ENCODE assay signal across 9 mouse cellular contexts in genomic region chr7:4499034-4499433, GRCm38 (mm10). TPM values are rescaled to one million over a fixed set of nuclear protein-coding genes. Genes with fewer than 3 reads are reported as not detected.
DNase-seq lines count a peak whose midpoint lies in the region; ATAC-seq and TF ChIP-seq lines count a peak whose summit lies in the region.
"Had no signal": no experiment of that assay in that cellular context is flagged by ENCODE, and none has a peak within 500 bp of the region (broad histone marks: within the 10 kb centered on the region; RNA-seq: fewer than 3 reads in every experiment).

No protein-coding gene starts in this region.

- H3K27ac ChIP-seq in heart, embryonic 13.5 days (replicated peaks), result peak overlapping the region; percentile 66
- H3K27ac ChIP-seq in embryonic facial prominence, embryonic 14.5 days (replicated peaks; ENCODE audit: low read depth, low read length), result no peak overlapping the region
- no peak overlapping the region for H3K27ac ChIP-seq in hindbrain, postnatal 0 days
- no peak overlapping the region for H3K27ac ChIP-seq in midbrain, embryonic 14.5 days (replicated peaks; ENCODE audit: low read depth, low read length)

- peak overlapping the region; percentile 98 for H3K9ac ChIP-seq in heart, embryonic 13.5 days
- H3K9ac ChIP-seq in embryonic facial prominence, embryonic 14.5 days (ENCODE audit: low read depth, low read length), result peak overlapping the region; percentile 49; the same call in 1 of the 2 replicates
- no peak overlapping the region for H3K9ac ChIP-seq in hindbrain, postnatal 0 days (replicated peaks; ENCODE audit: low read length)
- H3K9ac ChIP-seq in midbrain, embryonic 14.5 days (replicated peaks; ENCODE audit: low read length), result peak overlapping the region; percentile 36; the same call in 1 of the 2 replicates

- intact Hi-C loops in heart, postnatal 14 days (cut with DNase I), result no loop called here
- intact Hi-C loops in gastrocnemius, postnatal 14 days (cut with DNase I; ENCODE audit: low total_unique reads), result no loop called here

- no peak for TF ChIP-seq CTCF in hindbrain, postnatal 0 days (IDR thresholded peaks at IDR 0.05; ENCODE audit: low read depth)

- no peaks in the 10 kb centered on the region for H3K9me3 ChIP-seq in heart, embryonic 13.5 days
- H3K9me3 ChIP-seq in embryonic facial prominence, embryonic 14.5 days (ENCODE audit: control insufficient read depth, low read length), result no peaks in the 10 kb centered on the region
- no peaks in the 10 kb centered on the region for H3K9me3 ChIP-seq in hindbrain, postnatal 0 days (ENCODE audit: low read length)
- no peaks in the 10 kb centered on the region for H3K9me3 ChIP-seq in midbrain, embryonic 14.5 days (ENCODE audit: control insufficient read depth, low read length)

- peaks cover 52% of the 10 kb centered on the region for H3K4me1 ChIP-seq in heart, embryonic 13.5 days
- peaks cover 22% of the 10 kb centered on the region for H3K4me1 ChIP-seq in embryonic facial prominence, embryonic 14.5 days (ENCODE audit: control insufficient read depth, insufficient read depth, low read length)
- peaks cover 30% of the 10 kb centered on the region for H3K4me1 ChIP-seq in hindbrain, postnatal 0 days (ENCODE audit: insufficient read depth, low read length)
- peaks cover 34% of the 10 kb centered on the region for H3K4me1 ChIP-seq in midbrain, embryonic 14.5 days (ENCODE audit: control insufficient read depth, insufficient read depth, low read length)

- H3K27me3 ChIP-seq in heart, embryonic 13.5 days (replicated peaks), result no peaks in the 10 kb centered on the region
- no peaks in the 10 kb centered on the region for H3K27me3 ChIP-seq in embryonic facial prominence, embryonic 14.5 days (replicated peaks; ENCODE audit: control insufficient read depth, insufficient read depth, low read length)
- H3K27me3 ChIP-seq in hindbrain, postnatal 0 days (ENCODE audit: insufficient read depth, low read length), result no peaks in the 10 kb centered on the region
- H3K27me3 ChIP-seq in midbrain, embryonic 14.5 days (ENCODE audit: control insufficient read depth, insufficient read depth, low read length), result no peaks in the 10 kb centered on the region

- peak overlapping the region; percentile 90 for H3K4me3 ChIP-seq in heart, embryonic 13.5 days
- H3K4me3 ChIP-seq in embryonic facial prominence, embryonic 14.5 days (ENCODE audit: low read depth, low read length), result no peak overlapping the region
- H3K4me3 ChIP-seq in hindbrain, postnatal 0 days (ENCODE audit: low read length), result no peak overlapping the region
- no peak overlapping the region; the same call in 1 of the 2 replicates for H3K4me3 ChIP-seq in midbrain, embryonic 14.5 days (replicated peaks; ENCODE audit: low read depth, low read length)

- H3K4me2 ChIP-seq in heart, embryonic 13.5 days, result peak overlapping the region; percentile 94
- peak overlapping the region; percentile 66; the same call in 1 of the 2 replicates for H3K4me2 ChIP-seq in embryonic facial prominence, embryonic 14.5 days (ENCODE audit: low read depth, low read length)
- peak overlapping the region; percentile 91 for H3K4me2 ChIP-seq in hindbrain, postnatal 0 days (ENCODE audit: low read depth, low read length)
- peak overlapping the region; percentile 93 for H3K4me2 ChIP-seq in midbrain, embryonic 14.5 days (ENCODE audit: low read length)

- 69% methylated on average over 4 of the region's 4 CpGs for WGBS in heart, embryonic 13.5 days
- 90% methylated on average over 4 of the region's 4 CpGs for WGBS in embryonic facial prominence, embryonic 14.5 days
- WGBS in hindbrain, postnatal 0 days, result 85% methylated on average over 4 of the region's 4 CpGs
- WGBS in midbrain, embryonic 14.5 days, result 90% methylated on average over 4 of the region's 4 CpGs

- ATAC-seq in heart, embryonic 13.5 days (ENCODE audit: extremely low read depth, insufficient number of reproducible peaks, low FRiP score, low TSS enrichment), result no peak
- no peak for ATAC-seq in embryonic facial prominence, embryonic 14.5 days (ENCODE audit: low read depth)
- ATAC-seq in hindbrain, postnatal 0 days, result no peak
- no peak for ATAC-seq in midbrain, embryonic 14.5 days (ENCODE audit: low FRiP score, low TSS enrichment)

- H3K36me3 ChIP-seq in heart, embryonic 13.5 days, result peaks cover 38% of the 10 kb centered on the region
- H3K36me3 ChIP-seq in embryonic facial prominence, embryonic 14.5 days (ENCODE audit: control insufficient read depth, insufficient read depth, low read length), result peaks cover 17% of the 10 kb centered on the region; the same call in 1 of the 2 replicates
- peaks cover 3% of the 10 kb centered on the region; the same call in 1 of the 2 replicates for H3K36me3 ChIP-seq in hindbrain, postnatal 0 days (ENCODE audit: insufficient read depth, low read length)
- H3K36me3 ChIP-seq in midbrain, embryonic 14.5 days (ENCODE audit: control insufficient read depth, insufficient read depth, low read length), result peaks cover 27% of the 10 kb centered on the region

- no peak for DNase-seq in heart, postnatal 14 days
- DNase-seq in embryonic facial prominence, embryonic 14.5 days (ENCODE audit: low spot score), result no peak
- DNase-seq in hindbrain, postnatal 0 days (ENCODE audit: low spot score), result no peak
- no peak for DNase-seq in midbrain, embryonic 14.5 days
- no peak for DNase-seq in ovary, adult 18-20 months (ENCODE audit: low spot score)
- DNase-seq in gastrocnemius, postnatal 14 days, result no peak
- no peak for DNase-seq in yolk sac, embryonic 10.5 days (ENCODE audit: low spot score)
- DNase-seq: thymus, postnatal 25 days had no signal

RNA-seq across cellular contexts. Expression of gene Ppp1r12c, which starts 2.4 kb away (rescaled TPM):
- polyA plus RNA-seq in heart, embryonic 13.5 days (2015; fragmentation: Nextera tagmentation; extraction: Ambion mirVana), result 29.2 and 33.9 TPM in 2 replicates
- 10 to 100 TPM; 76.0 to 82.1 TPM for total RNA-seq in heart, postnatal 14 days (2021)
- polyA plus RNA-seq in embryonic facial prominence, embryonic 14.5 days (2014; fragmentation: Nextera tagmentation; extraction: Ambion mirVana), result 49.2 and 50.8 TPM in 2 replicates
- 88.2 and 109 TPM in 2 replicates for total RNA-seq in hindbrain, postnatal 0 days (2014; rRNA removed)
- polyA plus RNA-seq in hindbrain, postnatal 0 days (2015; fragmentation: Nextera tagmentation; extraction: Ambion mirVana), result 33.9 and 42.0 TPM in 2 replicates
- 46.2 and 50.7 TPM in 2 replicates for polyA plus RNA-seq in midbrain, embryonic 14.5 days (2014; fragmentation: Nextera tagmentation; extraction: Ambion mirVana)
- total RNA-seq in gastrocnemius, postnatal 14 days (2021), result 10 to 100 TPM; 25.3 to 36.8 TPM

RNA-seq across cellular contexts. Expression of gene Tnnt1, which starts 17.1 kb away (rescaled TPM):
- 610 and 755 TPM in 2 replicates for polyA plus RNA-seq in heart, embryonic 13.5 days (2015; fragmentation: Nextera tagmentation; extraction: Ambion mirVana)
- total RNA-seq in heart, postnatal 14 days (2021), result 10 to 100 TPM; 25.4 to 33.6 TPM
- polyA plus RNA-seq in embryonic facial prominence, embryonic 14.5 days (2014; fragmentation: Nextera tagmentation; extraction: Ambion mirVana), result 405 and 459 TPM in 2 replicates
- total RNA-seq in hindbrain, postnatal 0 days (2014; rRNA removed), result 0.93 and 3.5 TPM in 2 replicates
- polyA plus RNA-seq in hindbrain, postnatal 0 days (2015; fragmentation: Nextera tagmentation; extraction: Ambion mirVana), result 2.9 and 3.6 TPM in 2 replicates
- polyA plus RNA-seq in midbrain, embryonic 14.5 days (2014; fragmentation: Nextera tagmentation; extraction: Ambion mirVana), result 2.6 and 2.7 TPM in 2 replicates
- 100 to 1,000 TPM; 355 to 658 TPM for total RNA-seq in gastrocnemius, postnatal 14 days (2021)

RNA-seq across cellular contexts. Expression of gene Tnni3, which starts 25.0 kb away (rescaled TPM):
- 2,083 and 2,324 TPM in 2 replicates for polyA plus RNA-seq in heart, embryonic 13.5 days (2015; fragmentation: Nextera tagmentation; extraction: Ambion mirVana)
- total RNA-seq in heart, postnatal 14 days (2021), result 1,000 to 10,000 TPM; 7,272 to 7,308 TPM
- polyA plus RNA-seq in embryonic facial prominence, embryonic 14.5 days (2014; fragmentation: Nextera tagmentation; extraction: Ambion mirVana), result 2.6 and 3.4 TPM in 2 replicates
- total RNA-seq in hindbrain, postnatal 0 days (2014; rRNA removed), result 1.9 TPM in 1 of 2 replicates, not detected in the other
- 2.1 and 3.9 TPM in 2 replicates for polyA plus RNA-seq in hindbrain, postnatal 0 days (2015; fragmentation: Nextera tagmentation; extraction: Ambion mirVana)
- polyA plus RNA-seq in midbrain, embryonic 14.5 days (2014; fragmentation: Nextera tagmentation; extraction: Ambion mirVana), result 1.5 and 2.0 TPM in 2 replicates
- total RNA-seq in gastrocnemius, postnatal 14 days (2021), result 1 to 10 TPM in 1 of 2 experiments, under 1 TPM in 1; 0.75 to 1.7 TPM

RNA-seq across cellular contexts. Expression of gene Dnaaf3, which starts 33.2 kb away (rescaled TPM):
- polyA plus RNA-seq in heart, embryonic 13.5 days (2015; fragmentation: Nextera tagmentation; extraction: Ambion mirVana), result 0.59 and 0.95 TPM in 2 replicates
- total RNA-seq in heart, postnatal 14 days (2021), result 1 to 10 TPM; 1.8 to 1.9 TPM
- 1.2 and 1.4 TPM in 2 replicates for polyA plus RNA-seq in embryonic facial prominence, embryonic 14.5 days (2014; fragmentation: Nextera tagmentation; extraction: Ambion mirVana)
- 2.1 and 3.8 TPM in 2 replicates for total RNA-seq in hindbrain, postnatal 0 days (2014; rRNA removed)
- polyA plus RNA-seq in hindbrain, postnatal 0 days (2015; fragmentation: Nextera tagmentation; extraction: Ambion mirVana), result 2.0 and 2.6 TPM in 2 replicates
- 0.58 and 1.4 TPM in 2 replicates for polyA plus RNA-seq in midbrain, embryonic 14.5 days (2014; fragmentation: Nextera tagmentation; extraction: Ambion mirVana)
- under 1 TPM; 0.08 to 0.20 TPM for total RNA-seq in gastrocnemius, postnatal 14 days (2021)

RNA-seq across cellular contexts. Expression of gene Eps8l1, which starts 38.6 kb away (rescaled TPM):
- 3.3 and 4.2 TPM in 2 replicates for polyA plus RNA-seq in heart, embryonic 13.5 days (2015; fragmentation: Nextera tagmentation; extraction: Ambion mirVana)
- total RNA-seq in heart, postnatal 14 days (2021), result 1 to 10 TPM; 3.1 to 4.9 TPM
- 4.9 and 8.0 TPM in 2 replicates for polyA plus RNA-seq in embryonic facial prominence, embryonic 14.5 days (2014; fragmentation: Nextera tagmentation; extraction: Ambion mirVana)
- total RNA-seq in hindbrain, postnatal 0 days (2014; rRNA removed), result 5.0 and 5.8 TPM in 2 replicates
- polyA plus RNA-seq in hindbrain, postnatal 0 days (2015; fragmentation: Nextera tagmentation; extraction: Ambion mirVana), result 5.7 and 7.7 TPM in 2 replicates
- polyA plus RNA-seq in midbrain, embryonic 14.5 days (2014; fragmentation: Nextera tagmentation; extraction: Ambion mirVana), result 6.9 and 9.1 TPM in 2 replicates
- total RNA-seq in gastrocnemius, postnatal 14 days (2021), result 1 to 10 TPM; 1.6 to 2.2 TPM

Comparison
In these comparisons a context has a peak if more than half of its experiments do, and no peak if none do; other contexts are left out.
1. RNA of gene Tnnt1, which starts 17.1 kb away (polyA plus RNA-seq): 610 to 755 TPM in heart, embryonic 13.5 days and 405 to 459 TPM in embryonic facial prominence, embryonic 14.5 days; 2.9 to 3.6 TPM in hindbrain, postnatal 0 days and 2.6 to 2.7 TPM in midbrain, embryonic 14.5 days; every median in the first group is over 10 times any median in the second.
2. RNA of gene Tnni3, which starts 25.0 kb away (polyA plus RNA-seq): 2,083 to 2,324 TPM in heart, embryonic 13.5 days; 2.1 to 3.9 TPM in hindbrain, postnatal 0 days, 2.6 to 3.4 TPM in embryonic facial prominence, embryonic 14.5 days and 1.5 to 2.0 TPM in midbrain, embryonic 14.5 days; every median in the first group is over 100 times any median in the second.
3. Peak in every context shown above with its lines, with median percentiles within 50 percentile points of each other: H3K4me2 ChIP-seq.